Mouse (Mus musculus): ENCODE measurements at regions not wholly inside any gene's neighbourhood (a gene's known extent, or its start where the extent isn't known, plus 50 kb on each side); places are given as distances from the start of the nearest gene placed in this dataset.
A peak's percentile ranks its signal among the peaks of the same experiment; 100 is the strongest.

DNA sequence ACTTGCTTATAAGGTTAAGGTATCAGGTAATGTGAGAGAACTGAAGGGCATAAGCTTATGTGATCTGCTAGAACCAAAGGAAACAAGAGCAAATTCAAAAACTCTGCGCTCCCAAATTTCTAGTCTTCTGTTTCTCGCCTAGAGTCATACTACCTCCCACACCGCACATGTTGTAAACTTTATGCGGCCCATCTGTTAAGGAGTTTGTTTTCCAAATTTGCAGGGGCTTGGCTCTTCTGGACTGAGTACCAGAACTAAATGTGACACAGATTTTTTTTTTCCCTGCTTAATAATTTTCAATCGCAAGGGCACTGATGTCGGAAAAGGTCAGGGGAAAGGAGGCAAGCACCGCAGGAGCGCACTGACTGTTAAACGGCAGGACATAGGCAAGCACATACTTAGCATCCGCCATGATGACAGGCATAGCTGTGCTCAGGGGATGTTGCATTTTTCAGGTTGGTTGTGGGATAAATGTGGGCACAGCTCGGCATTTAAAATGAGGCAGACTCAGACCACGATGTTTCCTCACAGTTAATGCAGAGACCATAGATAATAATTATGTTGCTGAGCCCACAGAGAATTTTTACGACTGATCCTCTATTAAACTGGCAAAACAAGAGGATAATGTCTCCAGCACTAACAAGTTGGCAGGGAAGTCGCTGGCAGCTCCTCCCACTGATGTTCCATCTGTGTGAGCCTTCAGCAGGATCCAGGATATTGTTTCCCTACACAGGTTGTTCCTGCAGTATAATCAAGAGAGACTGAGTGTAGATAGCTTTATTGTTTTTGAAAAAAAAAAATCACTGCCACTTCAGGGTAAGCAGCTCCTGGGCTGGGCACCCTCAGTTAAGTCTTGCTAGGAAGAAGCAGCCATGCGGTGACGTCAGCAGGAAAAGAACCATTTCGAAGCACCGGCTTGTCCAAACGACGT lies 428.2 kb upstream of the Atp2b1 start:
- Histone ChIP-seq H3K9ac (ENCODE audit: low read depth, low read length) (no peak overlapping the region), H3K4me3 (ENCODE audit: low read depth, low read length) (no peak overlapping the region), H3K9me3 (ENCODE audit: control insufficient read depth, low read length) (peaks cover 5% of the 10 kb centered on the region; the same call in 1 of the 2 replicates), H3K4me2 (ENCODE audit: low read depth, low read length) (peak overlapping the region; percentile 33), H3K27me3 (replicated peaks; ENCODE audit: control insufficient read depth, insufficient read depth, low read length) (no peaks in the 10 kb centered on the region), H3K4me1 (ENCODE audit: control insufficient read depth, insufficient read depth, low read length) (no peaks in the 10 kb centered on the region), H3K36me3 (ENCODE audit: control insufficient read depth, insufficient read depth, low read length) (no peaks in the 10 kb centered on the region), H3K27ac (replicated peaks; ENCODE audit: low read depth, low read length) (0 out of 2 replicates have a peak overlapping the region, but pooled peaks have one; percentile 21)
- DNase-seq (ENCODE audit: low spot score): peak; percentile 16
- 60% methylated on average over 20 of the region's 20 CpGs for WGBS
- ATAC-seq (ENCODE audit: low read depth): no peak

DNA sequence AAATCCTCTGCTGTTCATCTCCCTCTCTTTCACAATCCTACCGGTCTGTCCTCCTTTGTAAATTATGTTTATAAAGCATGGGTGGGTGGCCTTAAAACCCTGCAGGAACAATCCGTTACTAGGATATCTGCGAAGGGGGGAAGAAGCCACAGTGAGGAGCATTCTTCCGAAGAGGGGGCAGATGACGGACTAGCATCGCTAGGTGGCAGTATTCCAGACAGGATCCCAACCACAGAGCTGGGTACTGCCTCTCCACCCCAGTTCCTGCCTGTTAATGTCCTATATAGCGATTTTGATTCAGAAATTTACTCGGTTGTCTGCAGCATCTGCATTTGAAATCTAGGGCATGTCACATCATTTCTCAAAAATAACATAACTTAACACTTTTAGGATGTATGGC lies 419.9 kb upstream of the Atp2b1 start:
- no peaks in the 10 kb centered on the region for H3K27me3 ChIP-seq (replicated peaks; ENCODE audit: control insufficient read depth, insufficient read depth, low read length)
- H3K4me2 ChIP-seq (ENCODE audit: low read depth, low read length): no peak overlapping the region
- no peak overlapping the region for H3K9ac ChIP-seq (ENCODE audit: low read depth, low read length)
- no peak overlapping the region for H3K27ac ChIP-seq (replicated peaks; ENCODE audit: low read depth, low read length)
- H3K9me3 ChIP-seq (ENCODE audit: control insufficient read depth, low read length): no peaks in the 10 kb centered on the region
- ATAC-seq (ENCODE audit: low read depth): no peak
- DNase-seq (ENCODE audit: low spot score): peak; percentile 51
- no peaks in the 10 kb centered on the region for H3K36me3 ChIP-seq (ENCODE audit: control insufficient read depth, insufficient read depth, low read length)
- WGBS: 12% methylated on average over 8 of the region's 8 CpGs
- no peaks in the 10 kb centered on the region for H3K4me1 ChIP-seq (ENCODE audit: control insufficient read depth, insufficient read depth, low read length)
- H3K4me3 ChIP-seq (ENCODE audit: low read depth, low read length): no peak overlapping the region

- no peaks in the 10 kb centered on the region for H3K36me3 ChIP-seq (ENCODE audit: control insufficient read depth, insufficient read depth, low read length)
- H3K27me3 ChIP-seq (replicated peaks; ENCODE audit: control insufficient read depth, insufficient read depth, low read length): no peaks in the 10 kb centered on the region
- no peak overlapping the region for H3K27ac ChIP-seq (replicated peaks; ENCODE audit: low read depth, low read length)
- H3K4me3 ChIP-seq (ENCODE audit: low read depth, low read length): no peak overlapping the region
- no peak overlapping the region for H3K4me2 ChIP-seq (ENCODE audit: low read depth, low read length)
- ATAC-seq (ENCODE audit: low read depth): no peak
- no peak for DNase-seq (ENCODE audit: low spot score)
- H3K4me1 ChIP-seq (ENCODE audit: control insufficient read depth, insufficient read depth, low read length): no peaks in the 10 kb centered on the region
- H3K9ac ChIP-seq (ENCODE audit: low read depth, low read length): no peak overlapping the region
- H3K9me3 ChIP-seq (ENCODE audit: control insufficient read depth, low read length): no peaks in the 10 kb centered on the region
- WGBS: 66% methylated on average over 4 of the region's 4 CpGs
Observed at GRCm38 (mm10) chr10:98496254-98496653, 418.0 kb upstream of the Atp2b1 start.

GRCm38 (mm10) chr10:98500315-98500714 lies 413.9 kb upstream of the Atp2b1 start:
- no peak for DNase-seq (ENCODE audit: low spot score)
- WGBS: 78% methylated on average over 4 of the region's 4 CpGs
- H3K9me3 ChIP-seq (ENCODE audit: control insufficient read depth, low read length): no peaks in the 10 kb centered on the region
- no peak overlapping the region for H3K4me3 ChIP-seq (ENCODE audit: low read depth, low read length)
- no peak overlapping the region for H3K9ac ChIP-seq (ENCODE audit: low read depth, low read length)
- ATAC-seq (ENCODE audit: low read depth): no peak
- no peak overlapping the region for H3K4me2 ChIP-seq (ENCODE audit: low read depth, low read length)
- H3K4me1 ChIP-seq (ENCODE audit: control insufficient read depth, insufficient read depth, low read length): no peaks in the 10 kb centered on the region
- H3K36me3 ChIP-seq (ENCODE audit: control insufficient read depth, insufficient read depth, low read length): no peaks in the 10 kb centered on the region
- no peak overlapping the region for H3K27ac ChIP-seq (replicated peaks; ENCODE audit: low read depth, low read length)
- no peaks in the 10 kb centered on the region for H3K27me3 ChIP-seq (replicated peaks; ENCODE audit: control insufficient read depth, insufficient read depth, low read length)

DNA sequence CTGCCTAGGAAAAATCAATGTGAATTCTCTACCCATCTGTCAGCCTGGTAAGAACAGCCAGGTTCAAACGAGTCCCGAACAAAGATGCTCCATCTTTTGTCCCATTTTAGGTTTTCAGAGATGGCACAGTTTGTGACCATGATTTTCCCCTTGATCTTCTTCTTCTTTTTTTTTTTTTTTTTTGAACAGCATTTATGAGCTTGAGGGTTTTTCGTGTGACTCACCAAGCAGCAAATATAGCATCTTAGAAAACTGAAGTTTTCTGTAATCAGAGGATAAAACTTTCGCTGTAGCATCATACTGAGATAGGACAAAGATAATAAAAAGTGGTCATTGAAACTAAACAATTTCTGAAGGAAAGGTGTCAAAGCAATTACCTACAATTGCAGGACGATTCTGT lies 412.6 kb upstream of the Atp2b1 start:
- no peak overlapping the region for H3K4me3 ChIP-seq (ENCODE audit: low read depth, low read length)
- H3K4me1 ChIP-seq (ENCODE audit: control insufficient read depth, insufficient read depth, low read length): no peaks in the 10 kb centered on the region
- H3K27me3 ChIP-seq (replicated peaks; ENCODE audit: control insufficient read depth, insufficient read depth, low read length): no peaks in the 10 kb centered on the region
- 76% methylated on average over 5 of the region's 5 CpGs for WGBS
- no peak for DNase-seq (ENCODE audit: low spot score)
- H3K4me2 ChIP-seq (ENCODE audit: low read depth, low read length): no peak overlapping the region
- H3K9me3 ChIP-seq (ENCODE audit: control insufficient read depth, low read length): no peaks in the 10 kb centered on the region
- no peak for ATAC-seq (ENCODE audit: low read depth)
- no peak overlapping the region for H3K9ac ChIP-seq (ENCODE audit: low read depth, low read length)
- H3K36me3 ChIP-seq (ENCODE audit: control insufficient read depth, insufficient read depth, low read length): no peaks in the 10 kb centered on the region
- H3K27ac ChIP-seq (replicated peaks; ENCODE audit: low read depth, low read length): no peak overlapping the region

DNA sequence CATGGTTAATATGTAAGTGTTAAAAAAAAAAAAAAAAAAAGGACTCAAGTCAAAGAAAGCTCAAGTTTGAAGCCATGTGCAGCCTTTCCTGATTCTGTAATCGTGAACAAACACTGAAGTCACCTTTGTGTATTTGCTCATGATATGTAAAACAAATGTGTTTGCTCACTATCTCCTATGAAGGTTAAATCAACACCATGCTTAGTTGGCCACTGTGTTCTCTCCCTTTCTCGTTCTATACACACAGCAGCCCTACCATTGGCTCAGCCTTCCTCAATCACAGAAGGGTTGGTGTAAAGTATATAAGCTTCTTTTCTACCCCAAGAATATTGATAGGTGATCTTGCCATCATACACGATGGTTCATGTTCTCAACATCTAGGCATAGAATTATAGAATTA lies 409.7 kb upstream of the Atp2b1 start:
- Histone ChIP-seq H3K9me3 (ENCODE audit: control insufficient read depth, low read length) (no peaks in the 10 kb centered on the region), H3K27ac (replicated peaks; ENCODE audit: low read depth, low read length) (no peak overlapping the region), H3K4me3 (ENCODE audit: low read depth, low read length) (no peak overlapping the region), H3K36me3 (ENCODE audit: control insufficient read depth, insufficient read depth, low read length) (no peaks in the 10 kb centered on the region), H3K4me1 (ENCODE audit: control insufficient read depth, insufficient read depth, low read length) (no peaks in the 10 kb centered on the region), H3K9ac (ENCODE audit: low read depth, low read length) (no peak overlapping the region), H3K27me3 (replicated peaks; ENCODE audit: control insufficient read depth, insufficient read depth, low read length) (no peaks in the 10 kb centered on the region), H3K4me2 (ENCODE audit: low read depth, low read length) (no peak overlapping the region)
- 84% methylated on average over 3 of the region's 3 CpGs for WGBS
- DNase-seq (ENCODE audit: low spot score): no peak
- ATAC-seq (ENCODE audit: low read depth): no peak

GRCm38 (mm10) chr10:98508515-98509143 lies 405.6 kb upstream of the Atp2b1 start:
- no peaks in the 10 kb centered on the region for H3K4me1 ChIP-seq (ENCODE audit: control insufficient read depth, insufficient read depth, low read length)
- no peaks in the 10 kb centered on the region for H3K27me3 ChIP-seq (replicated peaks; ENCODE audit: control insufficient read depth, insufficient read depth, low read length)
- H3K36me3 ChIP-seq (ENCODE audit: control insufficient read depth, insufficient read depth, low read length): no peaks in the 10 kb centered on the region
- H3K9me3 ChIP-seq (ENCODE audit: control insufficient read depth, low read length): no peaks in the 10 kb centered on the region
- no peak overlapping the region for H3K27ac ChIP-seq (replicated peaks; ENCODE audit: low read depth, low read length)
- H3K4me3 ChIP-seq (ENCODE audit: low read depth, low read length): no peak overlapping the region
- 24% methylated on average over 5 of the region's 5 CpGs for WGBS
- no peak for ATAC-seq (ENCODE audit: low read depth)
- peak; percentile 37 for DNase-seq (ENCODE audit: low spot score)
- H3K4me2 ChIP-seq (ENCODE audit: low read depth, low read length): no peak overlapping the region
- H3K9ac ChIP-seq (ENCODE audit: low read depth, low read length): no peak overlapping the region

DNA sequence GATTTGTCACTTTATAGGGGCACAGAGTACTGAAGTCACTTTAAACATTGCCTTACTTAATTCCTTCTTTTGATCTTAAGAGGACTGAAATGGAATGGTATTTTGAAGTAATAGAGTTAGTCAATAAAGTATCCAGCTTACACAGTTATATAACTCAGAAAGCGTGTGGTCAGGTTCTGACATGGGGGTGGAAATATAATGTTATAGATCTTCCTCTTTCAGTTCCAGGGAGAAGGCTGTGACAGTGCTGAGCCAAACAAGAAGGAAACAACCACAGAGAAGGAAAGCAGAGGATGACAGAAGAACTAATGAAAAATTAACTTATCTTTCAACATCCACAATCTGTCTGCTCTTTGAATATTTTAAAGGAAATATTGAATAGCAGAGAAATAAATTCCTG lies 399.4 kb upstream of the Atp2b1 start:
- H3K27me3 ChIP-seq (replicated peaks; ENCODE audit: control insufficient read depth, insufficient read depth, low read length): no peaks in the 10 kb centered on the region
- no peak overlapping the region for H3K4me2 ChIP-seq (ENCODE audit: low read depth, low read length)
- no peaks in the 10 kb centered on the region for H3K36me3 ChIP-seq (ENCODE audit: control insufficient read depth, insufficient read depth, low read length)
- H3K9me3 ChIP-seq (ENCODE audit: control insufficient read depth, low read length): no peaks in the 10 kb centered on the region
- WGBS: 78% methylated on average over 1 of the region's 1 CpGs
- H3K27ac ChIP-seq (replicated peaks; ENCODE audit: low read depth, low read length): no peak overlapping the region
- no peak for ATAC-seq (ENCODE audit: low read depth)
- no peak overlapping the region for H3K9ac ChIP-seq (ENCODE audit: low read depth, low read length)
- no peak for DNase-seq (ENCODE audit: low spot score)
- H3K4me3 ChIP-seq (ENCODE audit: low read depth, low read length): no peak overlapping the region
- no peaks in the 10 kb centered on the region for H3K4me1 ChIP-seq (ENCODE audit: control insufficient read depth, insufficient read depth, low read length)
